Mouse (Mus musculus) natural killer cell, adult 2 months (primary cell): ENCODE results near the gene Ash1l.
A peak's percentile ranks its signal among the peaks of the same experiment; 100 is the strongest.
"Not testable (repeated sequence)": the region's sequence is repeated elsewhere in the genome, so short reads cannot be mapped to it uniquely, and the experiment has no call there.

ENCODE experiments used
- DNase-seq, 2 experiments: peaks; one replicate each; pipeline ENCODE4 v3.0.0; 2022; ENCODE audit warnings: low spot score in 2 of 2

Ash1l gene

GRCm38 (mm10) chr3:88953736-88954135 is 3.3 kb downstream of the Ash1l start:
- no peak for DNase-seq

- not testable (repeated sequence) for DNase-seq
Measured at GRCm38 (mm10) chr3:88963211-88963610, 12.8 kb downstream of the Ash1l start.

DNA sequence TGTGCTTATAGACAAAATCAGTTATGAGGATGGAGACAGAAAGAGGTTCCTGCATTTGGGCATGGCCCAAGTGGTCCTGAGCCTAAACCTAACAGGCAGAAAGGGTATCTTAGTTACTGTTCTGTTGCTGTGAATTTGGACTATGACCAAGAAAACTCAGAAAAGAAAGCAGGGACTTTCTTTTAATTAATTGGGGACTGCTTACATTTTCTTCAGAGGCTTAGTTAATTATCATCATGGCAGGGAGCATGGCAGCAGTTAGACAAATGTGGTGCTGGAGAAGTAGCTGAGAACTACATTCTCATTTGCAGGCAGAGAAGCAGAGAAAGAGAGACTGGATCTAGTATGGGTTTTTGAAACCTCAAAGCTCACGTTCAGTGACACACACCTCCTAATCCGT is 24.6 kb downstream of the Ash1l start:
- DNase-seq = no peak

DNA sequence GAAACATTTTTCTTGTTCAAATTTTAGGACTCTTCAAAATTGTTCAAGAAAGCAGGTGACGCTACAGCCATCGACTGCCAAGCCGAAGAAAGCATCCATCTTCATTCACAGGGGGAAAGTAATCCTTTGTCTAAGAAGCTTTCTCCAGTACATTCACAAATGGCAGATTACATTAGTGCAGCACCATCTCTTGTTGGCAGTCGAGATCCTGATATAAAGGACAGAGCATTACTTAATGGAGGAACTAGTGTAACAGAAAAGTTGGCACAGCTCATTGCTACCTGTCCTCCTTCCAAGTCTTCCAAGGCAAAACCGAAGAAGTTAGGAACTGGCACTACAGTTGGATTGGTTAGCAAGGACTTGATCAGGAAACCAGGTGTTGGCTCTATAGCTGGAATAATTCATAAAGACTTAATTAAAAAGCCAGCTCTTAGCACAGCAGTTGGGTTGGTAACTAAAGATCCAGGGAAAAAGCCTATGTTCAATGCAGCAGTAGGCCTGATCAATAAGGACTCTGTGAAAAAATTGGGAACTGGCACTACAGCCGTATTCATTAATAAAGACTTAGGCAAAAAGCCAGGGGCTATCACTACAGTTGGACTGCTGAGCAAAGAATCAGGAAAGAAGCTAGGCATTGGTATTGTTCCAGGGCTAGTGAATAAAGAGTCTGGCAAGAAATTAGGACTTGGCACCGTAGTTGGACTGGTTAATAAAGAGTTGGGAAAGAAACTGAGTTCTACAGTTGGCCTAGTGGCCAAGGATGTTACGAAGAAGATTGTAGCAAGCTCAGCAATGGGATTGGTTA is 31.0 kb downstream of the Ash1l start:
- no peak for DNase-seq

DNA sequence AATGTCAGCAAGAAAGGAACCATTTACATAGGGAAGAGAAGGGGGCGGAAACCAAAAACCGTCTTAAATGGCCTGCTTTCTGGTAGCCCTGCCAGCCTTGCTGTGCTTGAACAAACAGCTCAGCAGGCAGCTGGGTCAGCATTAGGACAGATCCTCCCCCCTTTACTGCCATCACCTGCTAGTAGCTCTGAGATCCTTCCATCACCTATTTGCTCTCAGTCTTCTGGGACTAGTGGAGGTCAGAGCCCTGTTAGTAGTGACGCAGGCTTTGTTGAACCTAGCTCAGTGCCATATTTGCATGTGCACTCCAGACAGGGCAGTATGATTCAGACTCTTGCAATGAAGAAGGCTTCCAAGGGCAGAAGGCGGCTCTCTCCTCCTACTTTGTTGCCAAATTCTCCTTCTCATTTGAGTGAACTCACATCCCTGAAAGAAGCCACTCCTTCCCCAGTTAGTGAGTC is 33.5 kb downstream of the Ash1l start:
- no peak for DNase-seq

- no peak for DNase-seq
Measured at GRCm38 (mm10) chr3:88992793-88993192, 42.4 kb downstream of the Ash1l start.

DNA sequence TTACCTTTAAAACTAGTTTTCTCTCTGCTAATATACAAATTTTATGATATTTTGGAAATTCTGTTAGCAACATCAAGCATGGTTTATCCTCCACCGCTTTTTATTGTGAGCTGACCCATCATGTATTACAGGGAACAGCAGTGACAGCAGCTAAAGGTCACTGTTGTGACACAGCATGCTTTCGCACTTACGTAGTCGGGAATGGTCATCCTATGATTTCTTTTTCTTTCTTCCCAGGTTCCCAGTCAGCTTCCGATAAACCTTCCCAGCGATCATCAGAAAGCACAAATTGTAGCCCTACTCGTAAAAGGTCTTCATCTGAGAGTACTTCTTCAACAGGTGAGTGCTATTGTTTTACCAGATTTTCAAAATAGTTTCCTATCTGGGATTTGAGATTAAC is 51.1 kb downstream of the Ash1l start:
- DNase-seq = no peak

- not testable (repeated sequence) for DNase-seq
Measured at GRCm38 (mm10) chr3:89030896-89031295, 80.5 kb downstream of the Ash1l start.

DNA sequence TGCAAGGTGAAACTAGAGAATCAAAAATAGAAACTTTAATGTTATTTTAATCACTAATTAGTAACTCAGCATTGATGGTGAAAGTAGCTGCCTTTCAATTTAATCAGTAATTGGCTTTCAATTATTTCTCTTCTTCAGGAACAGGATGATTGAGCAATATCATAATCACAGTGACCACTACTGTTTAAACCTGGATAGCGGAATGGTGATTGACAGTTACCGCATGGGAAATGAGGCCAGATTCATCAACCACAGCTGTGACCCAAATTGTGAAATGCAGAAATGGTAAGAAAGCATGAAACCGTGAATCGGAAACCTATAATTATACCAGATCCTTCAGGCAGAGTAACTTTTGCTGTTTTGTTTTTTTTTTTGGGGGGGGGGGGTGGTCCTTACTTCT is 92.9 kb downstream of the Ash1l start:
- no peak for DNase-seq

DNA sequence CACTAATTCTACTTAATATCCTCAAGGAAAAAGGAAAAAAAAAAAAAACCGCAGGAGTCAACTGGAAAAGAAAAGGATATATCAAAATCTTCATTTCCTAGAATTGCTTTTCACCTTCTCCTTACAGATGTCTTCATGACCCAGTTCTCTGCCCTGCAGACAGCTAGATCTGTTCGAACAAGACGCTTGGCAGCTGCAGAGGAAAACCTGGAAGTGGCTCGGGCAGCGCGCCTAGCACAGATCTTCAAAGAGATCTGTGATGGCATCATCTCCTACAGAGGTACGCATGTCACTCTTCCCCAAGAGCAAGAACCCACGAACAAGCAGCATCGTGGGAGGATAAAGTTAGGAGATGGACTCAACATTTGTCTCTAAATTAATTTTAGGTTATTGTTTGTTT is 107.9 kb downstream of the Ash1l start:
- no peak for DNase-seq

DNA sequence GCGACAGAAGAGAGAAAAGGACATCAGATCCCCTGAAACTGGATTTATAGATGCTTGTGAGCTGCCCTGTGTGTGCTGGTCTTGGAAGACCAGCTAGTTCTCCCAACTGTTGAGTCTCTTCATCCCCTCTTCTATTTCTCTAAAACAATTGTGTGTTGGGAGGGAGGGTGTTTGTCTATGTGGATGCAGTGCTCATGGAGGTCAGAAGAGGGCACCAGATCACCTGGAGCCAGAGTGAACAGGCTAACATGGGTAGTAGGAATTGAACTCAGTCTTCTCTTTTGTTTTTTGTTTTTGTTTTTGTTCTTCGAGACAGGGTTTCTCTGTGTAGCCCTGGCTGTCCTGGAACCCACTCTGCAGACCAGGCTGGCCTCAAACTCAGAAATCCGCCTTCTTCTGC is 108.4 kb downstream of the Ash1l start:
- DNase-seq = peak in 1 of 2 experiments; percentile 18

GRCm38 (mm10) chr3:89061696-89062095 is 111.3 kb downstream of the Ash1l start:
- DNase-seq = no peak

DNA sequence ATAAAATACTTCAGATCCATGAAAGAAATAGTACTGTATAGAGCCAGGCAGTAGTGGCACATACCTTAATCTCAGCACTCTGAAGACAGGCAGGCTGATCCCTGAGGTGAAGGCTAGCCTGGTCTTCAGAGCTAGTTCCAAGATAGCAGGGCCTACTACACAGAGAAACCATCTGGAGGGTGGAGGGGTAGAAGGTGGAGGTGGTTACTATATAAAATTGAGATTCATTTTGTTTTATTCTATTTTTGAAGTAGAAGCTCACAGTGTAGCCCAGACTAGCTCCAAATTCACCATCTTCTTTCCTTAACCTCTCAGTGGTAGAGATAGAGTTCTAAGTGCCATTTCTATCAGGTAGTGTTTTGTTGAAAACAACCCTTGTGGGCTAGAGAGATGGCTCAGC is 116.8 kb downstream of the Ash1l start:
- DNase-seq = no peak

GRCm38 (mm10) chr3:89077383-89077782 is 127.0 kb downstream of the Ash1l start:
- DNase-seq = no peak

GRCm38 (mm10) chr3:89082287-89082686 is 131.9 kb downstream of the Ash1l start:
- DNase-seq = not testable (repeated sequence)

DNA sequence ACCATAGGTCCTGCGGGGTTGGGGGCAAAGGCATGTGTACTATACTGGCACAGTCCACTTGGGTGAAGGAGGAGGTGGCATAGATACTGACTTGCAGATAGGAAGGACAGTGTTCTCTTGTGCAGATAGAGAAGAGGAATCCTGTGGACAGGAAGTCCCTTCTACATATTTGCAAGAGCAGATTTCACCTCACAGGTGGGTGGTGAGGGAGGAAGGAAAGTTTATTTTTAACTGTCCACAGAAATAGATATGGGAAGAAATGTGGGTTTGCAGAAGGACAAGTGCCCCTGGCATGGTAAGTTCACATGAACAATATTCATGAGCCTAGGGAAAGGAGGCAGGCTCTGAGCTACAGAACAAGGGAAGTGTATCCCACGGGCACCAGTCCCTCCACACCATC is 133.7 kb downstream of the Ash1l start:
- DNase-seq = no peak

DNA sequence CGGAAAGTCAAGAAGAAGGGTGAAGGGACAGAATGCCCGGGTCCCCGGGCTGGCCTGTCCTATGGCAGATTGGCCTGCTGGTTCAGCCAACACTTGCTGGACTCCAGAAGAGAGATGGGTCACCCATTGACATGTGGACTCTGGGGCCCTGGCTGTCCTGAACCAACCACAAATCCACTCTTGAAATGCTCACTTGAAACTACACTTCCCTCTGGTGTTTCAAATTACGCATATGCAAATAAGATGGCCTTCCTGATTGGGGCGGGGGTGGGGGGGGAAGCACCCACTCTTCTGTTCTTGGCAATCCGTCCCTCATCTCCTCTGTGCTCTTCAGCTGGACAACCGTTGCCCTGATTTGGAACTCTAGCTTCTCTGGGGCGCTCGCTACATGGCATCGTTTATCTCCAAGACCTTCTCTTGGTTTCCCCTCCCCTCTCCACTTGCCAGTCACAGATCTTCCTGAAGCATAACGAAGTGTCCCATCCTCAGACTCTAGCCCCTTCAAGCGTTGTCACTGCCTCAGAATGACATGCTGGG is 134.3 kb downstream of the Ash1l start:
- DNase-seq = no peak

- peak; percentile 84 to 90 for DNase-seq
Measured at GRCm38 (mm10) chr3:89087338-89088110, 137.1 kb downstream of the Ash1l start.

DNA sequence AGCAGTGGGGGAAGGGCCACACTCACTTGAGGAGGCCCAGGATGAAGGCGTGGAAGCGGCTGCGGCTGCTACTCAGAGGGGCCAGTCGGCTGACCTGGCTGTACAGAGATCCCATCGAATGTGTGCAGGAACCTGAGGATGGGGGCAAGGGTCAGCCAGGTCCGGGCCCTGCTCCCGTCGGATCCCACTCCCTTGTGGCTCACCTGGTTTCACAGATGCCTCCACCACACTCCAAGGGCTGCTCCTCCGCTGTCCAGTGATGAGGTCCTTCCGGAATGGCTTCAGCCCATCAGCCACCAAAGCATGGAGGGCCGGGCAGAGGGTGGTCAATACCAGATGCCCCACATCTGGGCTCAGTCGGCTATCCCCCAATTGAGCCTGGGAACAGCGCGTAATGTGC is 138.6 kb downstream of the Ash1l start:
- DNase-seq = no peak

- DNase-seq = peak; percentile 80 to 85
Measured at GRCm38 (mm10) chr3:89089882-89090591, 139.6 kb downstream of the Ash1l start.

- DNase-seq = peak; percentile 43 to 70
Measured at GRCm38 (mm10) chr3:89090694-89091655, 140.6 kb downstream of the Ash1l start.
